Mouse (Mus musculus) layer of hippocampus, adult 18-20 months (tissue): ENCODE measurements at regions not wholly inside any gene's neighbourhood (a gene's known extent, or its start where the extent isn't known, plus 50 kb on each side); places are given as distances from the start of the nearest gene placed in this dataset.

Experiments
- DNase-seq, 2 experiments: peaks; one replicate each; pipeline ENCODE4 v3.0.0; 2022; ENCODE audit warnings: low spot score in 2 of 2

GRCm38 (mm10) chr17:44419405-44419729 is 231.0 kb downstream of the Clic5 start:
- DNase-seq = no peak

- DNase-seq = no peak
Observed at GRCm38 (mm10) chr17:44420098-44421070, 232.0 kb downstream of the Clic5 start.

GRCm38 (mm10) chr17:44422161-44422560 is 233.8 kb downstream of the Clic5 start:
- no peak for DNase-seq

- no peak for DNase-seq
Observed at GRCm38 (mm10) chr17:44422865-44423264, 234.5 kb downstream of the Clic5 start.

GRCm38 (mm10) chr17:44423471-44423985 is 235.1 kb downstream of the Clic5 start:
- DNase-seq = no peak

- no peak for DNase-seq
Observed at GRCm38 (mm10) chr17:44432524-44433295, 244.3 kb downstream of the Clic5 start.

GRCm38 (mm10) chr17:44433296-44433653 is 244.9 kb downstream of the Clic5 start:
- no peak for DNase-seq

GRCm38 (mm10) chr17:44436536-44437043 is 248.2 kb downstream of the Clic5 start:
- DNase-seq = no peak

- no peak for DNase-seq
Observed at GRCm38 (mm10) chr17:44438526-44438925, 250.1 kb downstream of the Clic5 start.

- no peak for DNase-seq
Observed at GRCm38 (mm10) chr17:44443460-44443859, 255.1 kb downstream of the Clic5 start.

- no peak for DNase-seq
Observed at GRCm38 (mm10) chr17:44445361-44445760, 257.0 kb downstream of the Clic5 start.
